Mouse (Mus musculus): Measurements from ENCODE around the gene Ppm1h.
A peak's percentile ranks its signal among the peaks of the same experiment; 100 is the strongest.
"Not testable (repeated sequence)": the region's sequence is repeated elsewhere in the genome, so short reads cannot be mapped to it uniquely, and the experiment has no call there.

Gene Ppm1h

DNA sequence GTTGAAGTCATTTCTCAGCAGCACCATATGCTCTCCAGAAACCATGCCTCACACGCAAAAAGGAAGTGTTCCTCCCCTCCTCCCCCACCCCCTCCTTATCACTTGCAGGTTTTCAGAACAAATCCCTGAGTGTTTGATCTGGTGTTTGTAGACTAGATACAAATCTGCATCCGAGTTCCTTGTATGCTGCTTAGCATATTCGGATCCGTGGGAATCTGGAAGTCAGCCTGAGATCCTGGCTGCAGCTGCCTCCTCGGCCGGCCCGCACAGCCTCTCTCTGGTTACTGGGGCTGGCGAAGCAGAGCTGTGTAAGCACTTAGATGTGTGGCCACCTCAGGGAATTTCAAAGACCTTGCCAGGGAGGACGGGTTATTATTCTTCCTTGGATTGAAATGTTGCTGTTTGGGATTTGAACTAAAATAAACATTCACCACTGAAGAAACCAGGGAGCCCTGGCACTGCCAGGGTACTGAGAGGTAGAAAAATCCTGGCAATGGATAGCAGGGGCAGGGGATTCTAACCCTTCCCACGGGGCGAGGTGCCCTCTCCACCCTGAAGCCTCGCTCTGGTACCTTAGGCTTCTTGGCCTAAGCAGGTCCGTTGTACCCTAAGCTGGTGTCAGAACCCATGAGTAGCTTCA is 252.8 kb downstream of the Ppm1h start:
- no peak for DNase-seq (ENCODE audit: low read depth, low spot score)

DNA sequence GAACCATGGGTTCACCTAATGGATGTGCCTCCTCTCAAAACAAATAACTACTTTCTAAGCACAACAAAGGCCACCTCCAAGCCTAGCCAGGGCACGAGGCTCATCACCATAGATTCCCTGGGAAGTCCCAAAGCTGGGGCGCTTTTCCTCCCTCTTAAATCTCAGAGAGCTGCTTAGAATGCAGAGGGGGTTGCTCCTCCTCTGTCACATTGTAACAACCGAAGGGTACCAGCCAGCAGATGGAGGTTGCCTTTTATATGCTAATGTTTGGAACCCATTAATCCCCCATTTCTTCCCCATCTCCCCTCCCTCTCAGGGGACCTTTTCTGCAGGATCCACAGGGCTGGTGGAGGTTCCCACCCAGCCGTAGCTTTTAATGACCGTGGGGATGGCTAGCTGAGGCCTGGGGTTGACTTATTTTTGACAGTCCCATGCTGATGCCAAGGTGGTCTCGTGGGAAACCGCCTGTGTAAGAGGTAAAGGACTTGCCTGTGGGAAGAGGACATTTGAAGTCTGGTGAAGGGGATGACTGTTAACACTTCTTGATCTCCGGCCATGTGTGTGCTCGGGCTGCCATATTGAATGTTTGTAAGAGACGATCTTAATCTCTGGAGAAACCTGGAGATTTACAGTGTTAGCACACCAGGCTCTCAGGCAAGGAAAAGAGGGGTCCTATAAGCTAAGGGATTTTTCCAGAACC is 253.4 kb downstream of the Ppm1h start:
- peak; percentile 18 for DNase-seq (ENCODE audit: low read depth, low spot score)

DNA sequence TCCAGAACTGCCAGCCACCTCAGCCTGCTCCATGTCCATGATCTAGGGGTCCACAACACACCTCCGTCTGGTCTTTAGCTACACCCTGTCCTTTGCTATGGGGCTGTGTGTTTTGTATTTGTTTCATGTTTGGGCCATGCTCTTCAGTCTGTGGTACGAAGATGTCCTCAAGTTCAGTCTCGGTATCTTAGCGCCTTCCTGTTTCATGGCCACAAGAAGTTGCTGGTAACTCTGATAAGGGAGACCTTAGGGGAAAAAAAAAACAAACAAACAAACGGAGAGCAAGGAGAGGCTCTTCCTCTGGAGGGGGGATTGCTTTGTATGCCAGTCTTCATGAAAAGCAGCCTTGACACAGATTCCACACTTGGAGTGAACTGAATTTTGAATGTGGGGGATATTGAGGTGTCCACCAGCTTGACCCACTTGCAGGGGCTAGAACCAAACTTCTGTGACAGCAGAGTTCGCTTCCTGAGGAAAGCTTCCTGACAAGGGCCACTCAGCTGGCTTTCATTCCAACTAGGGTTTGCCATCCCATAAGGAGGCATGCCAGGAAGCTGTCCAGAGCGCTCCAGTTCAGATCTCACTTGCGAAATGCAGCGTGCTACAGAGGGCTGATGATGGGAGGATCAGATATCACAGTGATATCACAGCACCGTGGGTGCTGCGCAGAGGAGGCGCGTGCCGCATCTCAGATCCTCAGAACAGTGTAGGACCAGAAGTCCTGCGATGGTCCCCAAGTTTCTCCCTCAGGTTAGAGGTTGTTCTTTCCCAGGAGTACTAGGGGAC is 254.7 kb downstream of the Ppm1h start:
- DNase-seq (ENCODE audit: low read depth, low spot score) = no peak

DNA sequence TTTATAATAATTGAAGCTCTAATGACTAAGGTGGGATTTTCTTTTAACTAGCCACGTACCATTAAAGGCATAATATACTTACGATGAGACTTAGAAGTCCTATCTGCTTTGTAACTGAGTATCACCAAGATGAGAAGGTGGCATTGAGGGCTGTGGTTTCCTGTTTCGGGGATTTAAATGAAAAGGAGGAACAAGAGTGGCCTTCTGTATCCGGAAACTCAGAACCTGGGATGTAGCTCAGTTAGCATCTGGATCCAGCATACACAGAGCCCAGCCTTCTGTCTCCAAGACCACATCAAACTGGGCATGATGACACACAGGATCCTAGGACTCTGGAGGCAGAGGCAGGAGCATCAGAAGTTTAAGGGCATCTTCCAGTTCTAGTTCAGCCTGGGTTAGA is 256.8 kb downstream of the Ppm1h start:
- DNase-seq (ENCODE audit: low read depth, low spot score) = not testable (repeated sequence)

DNA sequence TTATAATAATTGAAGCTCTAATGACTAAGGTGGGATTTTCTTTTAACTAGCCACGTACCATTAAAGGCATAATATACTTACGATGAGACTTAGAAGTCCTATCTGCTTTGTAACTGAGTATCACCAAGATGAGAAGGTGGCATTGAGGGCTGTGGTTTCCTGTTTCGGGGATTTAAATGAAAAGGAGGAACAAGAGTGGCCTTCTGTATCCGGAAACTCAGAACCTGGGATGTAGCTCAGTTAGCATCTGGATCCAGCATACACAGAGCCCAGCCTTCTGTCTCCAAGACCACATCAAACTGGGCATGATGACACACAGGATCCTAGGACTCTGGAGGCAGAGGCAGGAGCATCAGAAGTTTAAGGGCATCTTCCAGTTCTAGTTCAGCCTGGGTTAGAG is 258.8 kb downstream of the Ppm1h start:
- not testable (repeated sequence) for DNase-seq (ENCODE audit: low read depth, low spot score)

DNA sequence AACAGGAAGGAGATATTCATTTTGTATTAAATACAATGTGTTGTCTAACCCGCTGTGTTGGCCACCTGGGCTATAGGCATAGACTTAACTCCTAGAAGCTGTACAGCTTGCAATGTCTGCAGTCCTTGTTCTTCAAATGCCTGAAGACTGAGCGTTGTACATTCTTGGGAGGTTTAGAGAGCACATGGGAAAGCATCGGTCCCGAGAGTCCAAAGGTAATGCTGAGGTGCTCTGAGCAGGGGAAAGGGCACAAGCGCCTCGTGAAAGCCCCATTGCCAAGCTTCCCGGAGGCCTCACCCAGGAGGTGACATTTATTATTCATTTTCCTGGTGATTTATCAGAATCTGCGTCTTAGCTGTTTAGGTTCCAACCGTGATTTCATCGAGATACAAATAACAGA is 261.0 kb downstream of the Ppm1h start:
- DNase-seq (ENCODE audit: low read depth, low spot score) = no peak

DNA sequence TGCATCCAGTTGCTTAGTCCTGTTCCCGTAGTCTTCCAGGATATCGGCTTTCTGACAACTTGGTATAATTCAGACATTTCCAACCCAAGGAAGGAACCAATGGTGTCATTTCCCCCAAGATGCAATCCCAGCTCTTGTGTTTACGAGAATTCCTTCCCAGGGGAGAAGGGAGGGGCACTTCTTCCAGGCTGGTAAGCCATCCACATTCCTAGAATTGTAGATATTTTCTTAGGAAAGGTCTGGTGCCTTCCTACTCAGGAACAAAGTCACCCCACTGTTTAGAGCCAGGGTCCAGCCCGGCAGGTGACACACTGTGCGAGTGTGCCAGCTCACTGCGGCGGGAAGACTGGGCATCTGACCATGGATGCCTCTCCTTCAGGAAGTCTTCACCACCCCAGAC is 264.2 kb downstream of the Ppm1h start:
- DNase-seq (ENCODE audit: low read depth, low spot score) = peak; percentile 52

DNA sequence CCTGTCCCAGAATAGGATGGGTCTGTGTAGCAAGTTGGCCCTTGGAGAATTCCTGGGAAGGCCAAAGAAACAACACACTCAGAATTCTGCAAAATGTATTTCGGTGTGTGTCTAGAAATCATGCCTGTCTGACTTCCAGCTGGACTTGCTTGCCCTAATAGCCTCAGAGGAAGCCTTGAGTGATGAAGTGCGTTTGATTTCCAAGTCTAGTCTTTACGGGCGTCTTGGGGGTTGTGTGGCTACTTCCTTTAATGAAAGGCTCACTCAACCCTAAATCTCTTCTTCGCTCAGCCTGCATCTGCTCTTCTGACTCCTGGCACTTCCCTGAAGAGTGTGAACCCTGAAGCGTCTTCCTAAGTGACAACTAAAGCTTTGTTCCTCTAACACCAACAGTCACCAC is 265.3 kb downstream of the Ppm1h start:
- no peak for DNase-seq (ENCODE audit: low read depth, low spot score)

DNA sequence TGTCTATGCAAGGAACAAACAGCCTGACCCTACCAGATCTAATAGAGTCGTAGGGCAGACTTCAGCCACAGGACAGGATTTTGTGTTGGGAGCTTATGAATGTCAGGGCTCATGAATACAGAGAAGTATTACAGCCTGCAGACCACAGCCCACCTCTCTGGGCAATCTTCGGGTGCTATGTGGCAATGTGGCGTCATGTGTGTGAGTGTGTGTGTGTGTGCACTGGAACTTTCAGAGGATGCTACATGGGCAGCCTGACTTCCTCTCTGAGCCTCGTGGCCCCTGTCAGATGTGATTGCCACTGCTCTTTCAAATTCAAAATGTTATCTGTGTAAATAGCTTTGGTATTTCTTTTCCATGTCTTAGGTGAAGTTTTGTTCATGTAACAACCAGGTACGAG is 266.3 kb downstream of the Ppm1h start:
- DNase-seq (ENCODE audit: low read depth, low spot score) = no peak

DNA sequence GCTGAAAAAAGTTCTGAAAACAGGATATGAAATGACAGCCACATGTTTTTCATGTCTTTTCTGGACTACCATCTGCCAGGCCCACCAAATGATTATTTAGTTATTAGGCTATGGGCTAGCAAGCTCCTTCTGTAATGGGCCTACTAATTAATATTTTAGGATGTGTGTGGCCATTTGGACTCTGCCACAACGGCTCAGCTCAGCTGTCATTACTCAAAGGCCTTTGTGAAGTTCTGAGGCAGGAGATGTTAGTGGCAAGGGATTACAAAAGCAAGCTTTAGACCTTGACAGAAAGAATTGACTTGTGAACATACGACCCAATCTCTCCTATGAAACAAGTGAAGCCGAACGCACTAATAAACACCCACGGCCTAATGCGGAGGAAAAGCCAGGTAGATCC is 272.4 kb downstream of the Ppm1h start:
- no peak for DNase-seq (ENCODE audit: low read depth, low spot score)

DNA sequence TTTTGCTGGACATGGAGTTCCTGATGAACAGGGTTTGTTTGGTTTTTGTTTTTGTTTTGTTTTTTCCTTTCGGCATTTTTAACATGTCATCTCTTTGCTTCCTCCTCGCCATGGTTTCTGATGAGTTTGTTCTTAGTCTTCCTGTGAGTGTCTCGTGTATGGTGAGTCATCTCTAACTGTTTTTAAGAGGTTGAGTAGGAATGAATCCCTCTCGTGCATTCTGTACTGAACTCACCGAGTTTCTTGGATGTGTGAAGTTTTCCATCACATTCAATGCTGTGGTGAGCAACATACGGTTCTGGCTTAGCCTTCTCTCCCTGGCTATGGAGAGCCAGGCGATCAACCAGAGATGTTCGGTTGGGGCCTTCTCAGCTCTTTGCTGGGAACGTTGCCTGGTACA is 275.0 kb downstream of the Ppm1h start:
- no peak for DNase-seq (ENCODE audit: low read depth, low spot score)

DNA sequence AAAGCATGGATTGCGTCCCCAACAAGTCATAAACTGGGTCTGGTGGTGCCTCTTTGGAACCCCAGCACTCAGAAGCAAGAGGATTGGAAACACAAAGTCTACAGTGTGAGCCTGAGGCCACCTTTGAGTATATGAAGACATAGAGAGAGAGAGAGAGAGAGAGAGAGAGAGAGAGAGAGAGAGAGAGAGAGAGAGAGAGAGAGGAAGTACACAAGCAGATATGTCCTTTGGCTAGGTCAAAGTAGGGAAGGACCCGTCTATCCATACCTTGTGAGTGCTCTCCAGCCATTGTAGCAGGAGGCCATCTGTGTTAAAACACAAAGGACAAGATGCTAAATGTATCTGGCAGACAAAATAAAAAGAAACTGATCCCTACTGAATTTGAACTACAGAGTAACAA is 279.4 kb downstream of the Ppm1h start:
- no peak for DNase-seq (ENCODE audit: low read depth, low spot score)

DNA sequence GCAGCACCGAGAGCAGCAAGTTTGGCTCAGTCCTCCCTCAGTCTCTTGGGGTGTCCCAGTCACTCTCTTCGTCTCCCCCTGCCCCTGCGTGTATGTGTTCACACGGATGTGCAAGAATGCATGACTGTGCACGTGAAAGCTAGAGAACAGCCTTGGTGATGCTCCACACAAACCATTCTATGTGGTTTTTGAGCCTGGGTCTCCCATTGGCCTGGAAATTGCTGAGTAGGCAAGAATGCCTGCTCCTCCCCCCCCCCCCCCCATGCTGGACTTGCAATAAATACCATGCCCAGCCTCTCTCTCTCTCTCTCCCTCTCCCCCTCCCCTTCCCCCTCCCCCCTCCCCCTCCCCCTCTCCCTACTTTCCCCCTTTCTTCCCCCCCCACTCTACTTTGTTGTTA is 280.1 kb downstream of the Ppm1h start:
- DNase-seq (ENCODE audit: low read depth, low spot score) = no peak

DNA sequence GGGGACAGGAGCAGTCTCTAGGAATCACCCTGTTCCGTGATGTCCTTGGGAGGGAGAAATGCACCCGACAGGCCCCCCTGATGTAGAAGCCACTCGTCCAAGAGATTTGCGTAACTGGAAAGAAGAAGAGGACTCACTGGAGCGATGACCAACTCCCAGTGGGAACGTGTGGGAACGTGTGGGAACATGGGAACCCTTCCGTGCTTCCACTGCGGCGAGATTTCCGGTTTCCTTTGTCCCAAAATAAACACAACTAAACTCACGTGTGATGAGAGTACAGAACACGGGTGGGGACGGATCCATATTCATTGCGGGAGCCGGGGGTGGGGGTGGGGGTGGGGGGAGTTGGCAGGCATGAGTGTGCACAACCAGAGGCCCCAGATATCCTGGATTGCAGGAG is 281.7 kb downstream of the Ppm1h start:
- peak; percentile 31 for DNase-seq (ENCODE audit: low read depth, low spot score)

DNA sequence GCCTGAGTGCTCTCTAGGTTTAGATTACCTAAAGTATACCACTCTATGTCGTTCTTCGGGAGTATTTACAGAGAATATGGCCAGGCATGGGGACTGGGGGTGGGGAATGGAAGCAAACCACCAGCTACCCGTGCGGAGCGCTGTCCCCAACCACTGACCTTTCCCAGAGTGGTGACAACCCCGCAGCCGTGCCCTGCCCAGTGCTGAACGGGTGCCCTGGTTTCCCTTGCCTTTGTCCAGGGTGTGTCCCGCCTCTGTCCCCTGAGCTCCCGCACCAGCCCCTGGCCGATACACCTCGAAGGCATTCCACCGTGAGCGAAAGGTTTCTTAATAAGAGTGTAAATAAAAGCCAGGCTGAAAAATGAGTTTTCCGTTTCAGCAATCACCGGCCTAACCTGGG is 282.2 kb downstream of the Ppm1h start:
- no peak for DNase-seq (ENCODE audit: low read depth, low spot score)

DNA sequence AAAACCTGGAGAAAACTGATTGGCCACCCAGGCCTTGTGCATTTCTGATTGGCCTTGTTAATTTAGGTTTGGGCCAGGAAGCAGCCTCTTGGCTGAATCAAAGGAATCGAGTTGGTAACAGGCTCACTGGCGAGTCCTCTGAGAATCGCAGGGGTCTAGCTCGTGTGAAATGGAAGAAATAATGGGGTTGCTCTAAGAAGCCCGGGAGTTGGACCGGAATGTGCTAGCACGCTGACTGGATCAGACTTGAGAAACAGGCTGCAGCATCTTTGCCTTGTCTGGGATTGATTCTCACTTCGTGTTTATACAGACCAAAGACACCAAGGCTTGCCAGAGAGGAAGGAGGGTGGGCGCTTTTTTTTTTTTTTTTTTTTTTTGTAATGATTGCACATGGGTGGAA is 282.9 kb downstream of the Ppm1h start:
- DNase-seq (ENCODE audit: low read depth, low spot score) = no peak

DNA sequence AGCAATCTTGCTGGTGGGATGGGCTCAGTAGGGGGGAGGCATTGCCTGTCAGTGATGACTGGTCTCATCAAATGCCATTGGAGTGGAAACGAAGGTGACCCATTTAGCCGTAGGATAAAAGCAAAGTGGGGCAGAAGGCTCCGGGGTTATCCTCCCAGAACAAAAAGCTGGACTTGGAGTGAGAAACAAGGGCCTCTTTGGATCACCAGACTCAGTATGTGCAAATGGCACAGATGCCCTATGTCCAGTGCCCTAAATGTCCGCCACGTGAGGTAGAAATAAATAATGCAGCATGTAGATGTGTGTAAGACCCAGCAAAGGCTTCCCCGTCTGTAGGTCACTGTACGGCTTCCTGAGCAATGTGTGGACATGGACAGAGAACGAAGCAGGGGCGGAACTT is 284.1 kb downstream of the Ppm1h start:
- DNase-seq (ENCODE audit: low read depth, low spot score) = no peak

DNA sequence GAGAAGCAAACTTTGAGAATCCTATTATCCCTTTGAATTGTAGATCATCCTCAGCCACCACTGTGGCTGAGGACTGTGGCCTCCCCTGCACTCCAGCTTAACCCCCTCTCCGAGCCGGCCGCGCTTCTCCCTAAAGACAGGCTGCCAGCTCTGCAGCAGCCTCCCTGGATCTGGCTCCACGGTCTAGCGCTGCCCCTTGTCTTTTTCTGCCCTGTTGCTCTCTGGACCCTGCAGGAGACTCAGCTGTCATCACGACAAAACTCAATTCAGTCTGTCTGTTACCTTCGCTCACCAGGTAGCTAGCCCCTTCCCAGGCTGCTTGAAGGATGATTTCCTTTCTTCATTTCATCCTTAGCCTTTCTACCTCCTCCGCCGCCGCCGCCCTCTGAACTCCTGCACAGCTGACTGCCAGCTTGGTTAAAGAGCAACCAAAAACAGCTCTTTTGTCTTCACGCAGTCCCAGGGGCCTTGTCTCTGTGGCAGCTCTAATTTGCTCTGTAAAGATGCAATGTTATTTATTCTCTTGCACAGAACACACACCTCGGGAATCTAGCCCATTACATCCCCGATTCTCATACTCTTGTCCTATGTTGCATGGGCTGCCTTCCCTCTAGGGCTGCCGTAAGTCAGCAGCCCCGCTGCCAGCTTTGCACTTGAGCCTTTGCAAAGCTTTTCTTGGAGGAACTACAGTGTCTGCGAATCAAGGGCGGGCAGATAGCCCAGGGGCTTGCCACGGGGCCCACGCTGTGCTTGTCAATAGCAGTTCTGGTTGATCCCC is 285.1 kb downstream of the Ppm1h start:
- no peak for DNase-seq (ENCODE audit: low read depth, low spot score)

DNA sequence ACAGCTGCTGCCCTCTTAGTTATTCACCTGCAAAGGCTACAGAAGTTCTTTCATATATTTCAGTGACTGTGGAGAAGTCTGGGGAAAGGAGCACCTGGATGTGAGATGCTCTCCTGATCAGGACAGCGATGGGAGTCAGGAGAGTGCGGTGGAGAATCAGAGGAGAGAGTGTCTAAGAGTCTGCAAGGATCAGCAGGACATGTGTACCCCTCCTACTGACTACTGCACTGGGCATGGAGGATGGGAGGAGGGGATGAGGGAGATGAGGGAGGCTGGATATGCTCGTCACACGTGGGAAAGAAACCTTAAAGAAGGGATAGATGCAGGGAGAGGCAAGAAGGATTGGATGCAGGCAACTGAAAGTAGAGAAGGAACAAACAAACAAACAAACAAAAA is 285.7 kb downstream of the Ppm1h start:
- DNase-seq (ENCODE audit: low read depth, low spot score) = no peak

DNA sequence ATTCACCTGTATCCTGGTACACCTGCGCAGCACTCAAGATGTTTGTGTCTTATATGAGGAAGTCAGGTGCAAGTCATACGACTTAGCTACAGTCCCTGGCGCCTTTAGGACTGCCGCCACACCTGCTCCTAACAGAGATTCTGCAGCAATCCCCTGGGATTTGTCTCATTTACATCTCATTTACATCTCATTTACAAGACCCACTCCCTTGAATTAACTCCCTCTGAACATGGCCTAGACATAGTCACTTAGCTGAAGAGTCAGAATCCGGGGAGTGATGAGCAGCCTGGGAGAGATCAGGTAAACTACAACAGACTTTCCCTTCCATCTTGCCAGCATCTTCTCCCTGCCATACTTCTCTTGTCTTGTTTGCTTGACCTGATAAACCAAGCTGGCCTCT is 287.1 kb downstream of the Ppm1h start:
- DNase-seq (ENCODE audit: low read depth, low spot score) = not testable (repeated sequence)

DNA sequence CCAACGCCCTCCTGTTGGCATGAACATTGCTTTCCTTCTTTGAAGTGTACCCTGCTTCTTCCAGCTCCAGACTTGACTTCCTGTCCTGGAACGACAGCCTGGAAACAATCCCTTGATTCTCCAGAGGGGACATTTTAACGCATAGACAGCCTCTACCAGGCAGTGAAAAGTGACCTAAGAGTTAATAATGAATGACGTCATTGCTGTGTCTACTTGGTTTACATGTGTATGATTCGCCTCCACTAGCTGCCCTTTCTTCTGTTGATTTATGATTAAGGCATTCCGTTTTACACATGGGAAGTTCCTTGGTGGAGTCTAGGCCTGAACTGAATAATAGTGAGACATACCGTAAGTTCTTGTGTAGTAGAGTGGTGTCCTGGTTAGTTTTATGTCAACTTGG is 287.9 kb downstream of the Ppm1h start:
- DNase-seq (ENCODE audit: low read depth, low spot score) = no peak

DNA sequence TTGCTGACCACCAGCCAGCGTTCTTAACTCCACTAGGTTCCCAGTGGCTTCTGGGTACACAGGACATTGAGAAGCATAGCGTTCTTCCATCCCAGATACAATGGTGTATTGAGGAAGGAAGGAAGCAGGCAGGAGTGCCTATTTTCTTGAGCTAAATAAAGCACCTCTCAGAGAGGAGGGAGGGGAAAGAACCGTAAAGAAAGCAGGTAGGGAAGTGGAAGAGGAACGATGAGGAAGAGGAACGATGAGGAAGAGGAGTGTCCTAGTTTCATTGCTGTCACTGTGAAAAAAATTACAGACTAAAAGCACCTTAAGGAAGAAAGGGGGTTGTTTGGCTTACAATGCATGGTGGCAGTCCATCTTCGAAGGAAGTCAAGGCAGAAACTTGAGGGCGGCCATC is 291.6 kb downstream of the Ppm1h start:
- DNase-seq (ENCODE audit: low read depth, low spot score) = no peak

Measured in R1 (cell line).